Mouse (Mus musculus): Measurements from ENCODE around the gene Spx. TPM values are rescaled to one million over a fixed set of nuclear protein-coding genes. Genes with fewer than 3 reads are reported as not detected.

Gene Spx
- polyA plus RNA-seq, 1 experiment = 2.0 TPM

- no peak for DNase-seq (ENCODE audit: low spot score)
Measured at GRCm38 (mm10) chr6:142429072-142429471, 15.8 kb downstream of the Spx start.

GRCm38 (mm10) chr6:142451381-142451780 lies 38.1 kb downstream of the Spx start:
- no peak for DNase-seq (ENCODE audit: low spot score)

GRCm38 (mm10) chr6:142453311-142453710 lies 40.1 kb downstream of the Spx start:
- no peak for DNase-seq (ENCODE audit: low spot score)

GRCm38 (mm10) chr6:142455314-142455996 lies 42.2 kb downstream of the Spx start:
- no peak for DNase-seq (ENCODE audit: low spot score)

GRCm38 (mm10) chr6:142458010-142458409 lies 44.8 kb downstream of the Spx start:
- no peak for DNase-seq (ENCODE audit: low spot score)

- no peak for DNase-seq (ENCODE audit: low spot score)
Measured at GRCm38 (mm10) chr6:142459017-142459678, 45.9 kb downstream of the Spx start.

GRCm38 (mm10) chr6:142462194-142462593 lies 49.0 kb downstream of the Spx start:
- no peak for DNase-seq (ENCODE audit: low spot score)

Other genes starting within 250 kb of the Spx start
- gene Slco1a6, start 204.9 kb upstream of the Spx start, polyA plus RNA-seq (2012; rRNA removed) = not detected in 2 replicates
- gene Iapp, start 115.0 kb upstream of the Spx start, polyA plus RNA-seq (2012; rRNA removed) = not detected in 2 replicates
- gene Slco1a5, start 90.5 kb upstream of the Spx start, polyA plus RNA-seq (2012; rRNA removed) = not detected in 2 replicates
- 12.8 and 14.1 TPM in 2 replicates for gene Pyroxd1, start 67.8 kb upstream of the Spx start, polyA plus RNA-seq (2012; rRNA removed)
- gene Recql, start 26.4 kb upstream of the Spx start, polyA plus RNA-seq (2012; rRNA removed) = 12.0 and 13.2 TPM in 2 replicates
- gene Golt1b, start 26.2 kb upstream of the Spx start, polyA plus RNA-seq (2012; rRNA removed) = 22.0 and 23.8 TPM in 2 replicates
- 0.04 and 0.44 TPM in 2 replicates for gene Gys2, start 59.7 kb downstream of the Spx start, polyA plus RNA-seq (2012; rRNA removed)
- 564 and 701 TPM in 2 replicates for gene Ldhb, start 94.5 kb downstream of the Spx start, polyA plus RNA-seq (2012; rRNA removed)
- gene Kcnj8, start 158.2 kb downstream of the Spx start, polyA plus RNA-seq (2012; rRNA removed) = 21.7 and 24.0 TPM in 2 replicates

Data from urinary bladder, adult 2 months (tissue).